Mouse (Mus musculus): ENCODE measurements at regions not wholly inside any gene's neighbourhood (a gene's known extent, or its start where the extent isn't known, plus 50 kb on each side); places are given as distances from the start of the nearest gene placed in this dataset.

- peaks cover 68% of the 10 kb centered on the region for H3K27me3 ChIP-seq (replicated peaks; ENCODE audit: low read depth, poor library complexity, severe bottlenecking)
- no peak for DNase-seq (ENCODE audit: low spot score)
- no peaks in the 10 kb centered on the region for H3K36me3 ChIP-seq (replicated peaks)
- no peak overlapping the region for H3K4me3 ChIP-seq
- no peak overlapping the region for H3K27ac ChIP-seq (replicated peaks)
- 80% methylated on average over 2 of the region's 2 CpGs for WGBS
- H3K4me1 ChIP-seq: peaks cover 6% of the 10 kb centered on the region; the same call in 1 of the 2 replicates
- H3K9me3 ChIP-seq: no peaks in the 10 kb centered on the region
Observed at GRCm38 (mm10) chr3:102354771-102355170, 114.9 kb upstream of the Ngf start.

GRCm38 (mm10) chr3:102353277-102353900, 116.3 kb upstream of the Ngf start:
- Histone ChIP-seq H3K4me1 (peaks cover 6% of the 10 kb centered on the region; the same call in 1 of the 2 replicates), H3K27me3 (replicated peaks; ENCODE audit: low read depth, poor library complexity, severe bottlenecking) (peaks cover 64% of the 10 kb centered on the region), H3K36me3 (replicated peaks) (no peaks in the 10 kb centered on the region), H3K9me3 (no peaks in the 10 kb centered on the region), H3K27ac (replicated peaks) (no peak overlapping the region), H3K4me3 (no peak overlapping the region)
- DNase-seq (ENCODE audit: low spot score): peak; percentile 30
- 44% methylated on average over 6 of the region's 6 CpGs for WGBS

GRCm38 (mm10) chr3:102346077-102346476, 123.6 kb upstream of the Ngf start:
- H3K27me3 ChIP-seq (replicated peaks; ENCODE audit: low read depth, poor library complexity, severe bottlenecking): peaks cover 40% of the 10 kb centered on the region
- no peak overlapping the region for H3K4me3 ChIP-seq
- H3K27ac ChIP-seq (replicated peaks): no peak overlapping the region
- no peaks in the 10 kb centered on the region for H3K36me3 ChIP-seq (replicated peaks)
- 69% methylated on average over 3 of the region's 3 CpGs for WGBS
- peaks cover 14% of the 10 kb centered on the region for H3K4me1 ChIP-seq
- no peak for DNase-seq (ENCODE audit: low spot score)
- no peaks in the 10 kb centered on the region for H3K9me3 ChIP-seq

GRCm38 (mm10) chr3:102345291-102345690, 124.4 kb upstream of the Ngf start:
- Histone ChIP-seq H3K36me3 (replicated peaks) (no peaks in the 10 kb centered on the region), H3K9me3 (no peaks in the 10 kb centered on the region), H3K27ac (replicated peaks) (no peak overlapping the region), H3K27me3 (replicated peaks; ENCODE audit: low read depth, poor library complexity, severe bottlenecking) (peaks cover 32% of the 10 kb centered on the region), H3K4me3 (no peak overlapping the region), H3K4me1 (peaks cover 21% of the 10 kb centered on the region)
- WGBS: 85% methylated on average over 5 of the region's 5 CpGs
- no peak for DNase-seq (ENCODE audit: low spot score)

GRCm38 (mm10) chr3:102340731-102341130, 129.0 kb upstream of the Ngf start:
- H3K4me1 ChIP-seq: peaks cover 23% of the 10 kb centered on the region
- no peaks in the 10 kb centered on the region for H3K36me3 ChIP-seq (replicated peaks)
- 24% methylated on average over 5 of the region's 5 CpGs for WGBS
- peaks cover 7% of the 10 kb centered on the region; the same call in 1 of the 2 replicates for H3K27me3 ChIP-seq (replicated peaks; ENCODE audit: low read depth, poor library complexity, severe bottlenecking)
- peak; percentile 60 for DNase-seq (ENCODE audit: low spot score)
- no peak overlapping the region for H3K4me3 ChIP-seq
- 0 out of 2 replicates have a peak overlapping the region, but pooled peaks have one; percentile 4 for H3K27ac ChIP-seq (replicated peaks)
- H3K9me3 ChIP-seq: no peaks in the 10 kb centered on the region

- no peak overlapping the region; the same call in 1 of the 2 replicates for H3K27ac ChIP-seq (replicated peaks)
- H3K4me3 ChIP-seq: no peak overlapping the region
- peaks cover 26% of the 10 kb centered on the region for H3K4me1 ChIP-seq
- no peaks in the 10 kb centered on the region for H3K36me3 ChIP-seq (replicated peaks)
- WGBS: 84% methylated on average over 8 of the region's 8 CpGs
- no peaks in the 10 kb centered on the region for H3K9me3 ChIP-seq
- no peak for DNase-seq (ENCODE audit: low spot score)
- H3K27me3 ChIP-seq (replicated peaks; ENCODE audit: low read depth, poor library complexity, severe bottlenecking): peaks cover 7% of the 10 kb centered on the region; the same call in 1 of the 2 replicates
Observed at GRCm38 (mm10) chr3:102337881-102338280, 131.8 kb upstream of the Ngf start.

GRCm38 (mm10) chr3:102336184-102336583, 131.7 kb upstream of the Vangl1 start:
- DNase-seq (ENCODE audit: low spot score): no peak
- H3K36me3 ChIP-seq (replicated peaks): no peaks in the 10 kb centered on the region
- WGBS: 82% methylated on average over 2 of the region's 2 CpGs
- peaks cover 14% of the 10 kb centered on the region for H3K4me1 ChIP-seq
- H3K27ac ChIP-seq (replicated peaks): no peak overlapping the region
- no peaks in the 10 kb centered on the region for H3K9me3 ChIP-seq
- no peak overlapping the region for H3K4me3 ChIP-seq
- H3K27me3 ChIP-seq (replicated peaks; ENCODE audit: low read depth, poor library complexity, severe bottlenecking): peaks cover 7% of the 10 kb centered on the region

- Histone ChIP-seq H3K27ac (replicated peaks) (no peak overlapping the region), H3K4me3 (no peak overlapping the region), H3K4me1 (peaks cover 3% of the 10 kb centered on the region; the same call in 1 of the 2 replicates), H3K9me3 (no peaks in the 10 kb centered on the region), H3K27me3 (replicated peaks; ENCODE audit: low read depth, poor library complexity, severe bottlenecking) (peaks cover 7% of the 10 kb centered on the region), H3K36me3 (replicated peaks) (no peaks in the 10 kb centered on the region)
- peak; percentile 70 for DNase-seq (ENCODE audit: low spot score)
- 80% methylated on average over 3 of the region's 3 CpGs for WGBS
Observed at GRCm38 (mm10) chr3:102335146-102335545, 130.7 kb upstream of the Vangl1 start.

- H3K27me3 ChIP-seq (replicated peaks; ENCODE audit: low read depth, poor library complexity, severe bottlenecking): no peaks in the 10 kb centered on the region; the same call in none of the 2 replicates
- no peak for DNase-seq (ENCODE audit: low spot score)
- no peaks in the 10 kb centered on the region for H3K36me3 ChIP-seq (replicated peaks)
- WGBS: 75% methylated on average over 3 of the region's 3 CpGs
- H3K4me3 ChIP-seq: no peak overlapping the region
- H3K27ac ChIP-seq (replicated peaks): no peak overlapping the region
- no peaks in the 10 kb centered on the region for H3K9me3 ChIP-seq
- peaks cover 3% of the 10 kb centered on the region; the same call in 1 of the 2 replicates for H3K4me1 ChIP-seq
Observed at GRCm38 (mm10) chr3:102332221-102332620, 127.7 kb upstream of the Vangl1 start.

GRCm38 (mm10) chr3:102319331-102319730, 114.8 kb upstream of the Vangl1 start:
- DNase-seq (ENCODE audit: low spot score): no peak
- H3K36me3 ChIP-seq (replicated peaks): no peaks in the 10 kb centered on the region
- no peaks in the 10 kb centered on the region for H3K9me3 ChIP-seq
- no peak overlapping the region for H3K4me3 ChIP-seq
- no peaks in the 10 kb centered on the region for H3K4me1 ChIP-seq
- no peak overlapping the region for H3K27ac ChIP-seq (replicated peaks)
- no peaks in the 10 kb centered on the region for H3K27me3 ChIP-seq (replicated peaks; ENCODE audit: low read depth, poor library complexity, severe bottlenecking)
- 85% methylated on average over 3 of the region's 3 CpGs for WGBS

GRCm38 (mm10) chr3:102316151-102316550, 111.7 kb upstream of the Vangl1 start:
- 86% methylated on average over 3 of the region's 3 CpGs for whole genome bisulfite sequencing

GRCm38 (mm10) chr3:102311482-102312225, 107.2 kb upstream of the Vangl1 start:
- H3K27ac ChIP-seq (replicated peaks): no peak overlapping the region
- H3K27me3 ChIP-seq (replicated peaks; ENCODE audit: low read depth, poor library complexity, severe bottlenecking): no peaks in the 10 kb centered on the region
- H3K4me1 ChIP-seq: peaks cover 3% of the 10 kb centered on the region; the same call in 1 of the 2 replicates
- no peaks in the 10 kb centered on the region for H3K36me3 ChIP-seq (replicated peaks)
- no peaks in the 10 kb centered on the region for H3K9me3 ChIP-seq
- H3K4me3 ChIP-seq: no peak overlapping the region
- DNase-seq (ENCODE audit: low spot score): no peak
- 81% methylated on average over 15 of the region's 15 CpGs for WGBS

More at GRCm38 (mm10) chr3:102316151-102316550, 111.7 kb upstream of the Vangl1 start:
- no peaks in the 10 kb centered on the region for H3K9me3 ChIP-seq
- no peak overlapping the region for H3K27ac ChIP-seq (replicated peaks)
- H3K4me3 ChIP-seq: no peak overlapping the region
- DNase-seq (ENCODE audit: low spot score): no peak
- no peaks in the 10 kb centered on the region for H3K4me1 ChIP-seq
- no peaks in the 10 kb centered on the region for H3K36me3 ChIP-seq (replicated peaks)
- no peaks in the 10 kb centered on the region for H3K27me3 ChIP-seq (replicated peaks; ENCODE audit: low read depth, poor library complexity, severe bottlenecking)

GRCm38 (mm10) chr3:102310243-102310642, 105.8 kb upstream of the Vangl1 start:
- Histone ChIP-seq H3K4me1 (peaks cover 3% of the 10 kb centered on the region; the same call in 1 of the 2 replicates), H3K4me3 (no peak overlapping the region), H3K36me3 (replicated peaks) (no peaks in the 10 kb centered on the region), H3K27ac (replicated peaks) (no peak overlapping the region), H3K27me3 (replicated peaks; ENCODE audit: low read depth, poor library complexity, severe bottlenecking) (no peaks in the 10 kb centered on the region), H3K9me3 (no peaks in the 10 kb centered on the region)
- 79% methylated on average over 9 of the region's 9 CpGs for WGBS
- peak; percentile 11 for DNase-seq (ENCODE audit: low spot score)

All from embryonic facial prominence, embryonic 10.5 days (tissue).